Comparison of ENCODE assay signal across 14 mouse cellular contexts in genomic region chr9:57770836-57771235, GRCm38 (mm10). TPM values are rescaled to one million over a fixed set of nuclear protein-coding genes. Genes with fewer than 3 reads are reported as not detected.
DNase-seq lines count a peak whose midpoint lies in the region; ATAC-seq and TF ChIP-seq lines count a peak whose summit lies in the region.
"Had no signal": no experiment of that assay in that cellular context is flagged by ENCODE, and none has a peak within 500 bp of the region (broad histone marks: within the 10 kb centered on the region; RNA-seq: fewer than 3 reads in every experiment).

No protein-coding gene starts in this region.

- peaks cover 75% of the 10 kb centered on the region for H3K4me1 ChIP-seq in heart, embryonic 13.5 days
- H3K4me1 ChIP-seq in liver, embryonic 14.5 days (replicated peaks; ENCODE audit: control insufficient read depth in 2 of 2, insufficient read depth in 2 of 2, low read length in 1 of 2) = peaks cover 70 to 78% of the 10 kb centered on the region in 2 experiments
- peaks cover 6% of the 10 kb centered on the region; the same call in 1 of the 2 replicates for H3K4me1 ChIP-seq in stomach, embryonic 15.5 days

- no peak overlapping the region for H3K9ac ChIP-seq in heart, embryonic 13.5 days
- H3K9ac ChIP-seq in liver, embryonic 14.5 days (replicated peaks) = peak overlapping the region; percentile 82
- no peak overlapping the region for H3K9ac ChIP-seq in stomach, embryonic 15.5 days
- H3K9ac ChIP-seq: limb, embryonic 12.5 days; midbrain, embryonic 12.5 days had no signal

- intact Hi-C loops in heart, postnatal 10 days (cut with DNase I) = no loop called here
- intact Hi-C loops in left cerebral cortex, postnatal 4 days (cut with DNase I) = no loop called here
- intact Hi-C loops in left cerebral cortex, postnatal 10 days (cut with DNase I) = no loop called here

- no peaks in the 10 kb centered on the region for H3K9me3 ChIP-seq in heart, embryonic 13.5 days
- no peaks in the 10 kb centered on the region for H3K9me3 ChIP-seq in liver, embryonic 14.5 days (ENCODE audit: control insufficient read depth, low read length)
- no peaks in the 10 kb centered on the region for H3K9me3 ChIP-seq in stomach, embryonic 15.5 days
- H3K9me3 ChIP-seq: limb, embryonic 12.5 days; midbrain, embryonic 12.5 days had no signal

- ATAC-seq in heart, embryonic 13.5 days (ENCODE audit: extremely low read depth, insufficient number of reproducible peaks, low FRiP score, low TSS enrichment) = peak; percentile 65
- ATAC-seq in liver, embryonic 14.5 days (ENCODE audit: insufficient read depth) = peak; percentile 74
- peak; percentile 74 for ATAC-seq in stomach, embryonic 15.5 days (ENCODE audit: insufficient read depth, low FRiP score, low read depth)

- peak; percentile 64 for TF ChIP-seq EP300 in liver, embryonic 14.5 days (IDR thresholded peaks at IDR 0.05; ENCODE audit: low read depth)

- WGBS in heart, embryonic 13.5 days = 70% methylated on average over 2 of the region's 2 CpGs
- 44% methylated on average over 2 of the region's 2 CpGs for WGBS in liver, embryonic 14.5 days (ENCODE audit: insufficient replicate concordance)
- WGBS in stomach, embryonic 15.5 days = 82% methylated on average over 2 of the region's 2 CpGs

- no peaks in the 10 kb centered on the region for H3K27me3 ChIP-seq in heart, embryonic 13.5 days (replicated peaks)
- H3K27me3 ChIP-seq in liver, embryonic 14.5 days (ENCODE audit: control insufficient read depth, insufficient read depth, low read length) = no peaks in the 10 kb centered on the region
- no peaks in the 10 kb centered on the region for H3K27me3 ChIP-seq in stomach, embryonic 15.5 days (replicated peaks)
- H3K27me3 ChIP-seq: limb, embryonic 12.5 days; midbrain, embryonic 12.5 days had no signal

- TF ChIP-seq CTCF in liver, embryonic 14.5 days (IDR thresholded peaks at IDR 0.05; ENCODE audit: low read depth) = peak; percentile 38

- H3K36me3 ChIP-seq in heart, embryonic 13.5 days = no peaks in the 10 kb centered on the region
- no peaks in the 10 kb centered on the region for H3K36me3 ChIP-seq in liver, embryonic 14.5 days (replicated peaks; ENCODE audit: control insufficient read depth, insufficient read depth, low read depth)
- H3K36me3 ChIP-seq in stomach, embryonic 15.5 days = no peaks in the 10 kb centered on the region
- H3K36me3 ChIP-seq: limb, embryonic 12.5 days; midbrain, embryonic 12.5 days had no signal

- no peak for DNase-seq in heart, postnatal 10 days
- DNase-seq in thymus, postnatal 14 days = peak; percentile 36
- DNase-seq in thymus, adult 18-20 months = no peak
- DNase-seq in liver, embryonic 14.5 days (ENCODE audit: low read depth in 3 of 3, low spot score in 3 of 3) = peak; percentile 78 to 82 (median 81)
- DNase-seq in left cerebral cortex, postnatal 4 days = no peak
- DNase-seq in left cerebral cortex, postnatal 10 days (ENCODE audit: extremely low spot score in 1 of 2, low spot score in 2 of 2) = no peak
- DNase-seq: adrenal gland, postnatal 10 days; kidney, postnatal 14 days; lung, postnatal 14 days had no signal

- no peak overlapping the region for H3K4me3 ChIP-seq in heart, embryonic 13.5 days
- H3K4me3 ChIP-seq in liver, embryonic 14.5 days (ENCODE audit: insufficient read depth in 1 of 2, low read depth in 2 of 2, low read length in 2 of 2) = peak overlapping the region; percentile 34 to 36
- H3K4me3 ChIP-seq in stomach, embryonic 15.5 days (replicated peaks) = no peak overlapping the region
- H3K4me3 ChIP-seq: limb, embryonic 12.5 days; midbrain, embryonic 12.5 days; myocyte had no signal

- H3K27ac ChIP-seq in heart, embryonic 13.5 days (replicated peaks) = peak overlapping the region; percentile 77
- peak overlapping the region; percentile 100 for H3K27ac ChIP-seq in liver, embryonic 14.5 days
- no peak overlapping the region for H3K27ac ChIP-seq in stomach, embryonic 15.5 days
- H3K27ac ChIP-seq: limb, embryonic 12.5 days; midbrain, embryonic 12.5 days had no signal

- H3K4me2 ChIP-seq in heart, embryonic 13.5 days = peak overlapping the region; percentile 41; the same call in 1 of the 2 replicates
- peak overlapping the region; percentile 84 for H3K4me2 ChIP-seq in liver, embryonic 14.5 days (ENCODE audit: low read depth)
- no peak overlapping the region for H3K4me2 ChIP-seq in stomach, embryonic 15.5 days
- H3K4me2 ChIP-seq: limb, embryonic 12.5 days; midbrain, embryonic 12.5 days had no signal

RNA-seq across cellular contexts. Expression of gene Clk3, which starts 5.2 kb away (rescaled TPM):
- 56.1 and 57.1 TPM in 2 replicates for polyA plus RNA-seq in heart, embryonic 13.5 days (2015; fragmentation: Nextera tagmentation; extraction: Ambion mirVana)
- 10 to 100 TPM; 35.2 to 37.9 TPM for total RNA-seq in heart, postnatal 10 days (2021)
- 110 and 136 TPM in 2 replicates for polyA plus RNA-seq in liver, embryonic 14.5 days (2012; rRNA removed)
- 88.0 and 95.0 TPM in 2 replicates for polyA plus RNA-seq in liver, embryonic 14.5 days (2014; fragmentation: Nextera tagmentation; extraction: Ambion mirVana)
- 68.3 and 69.6 TPM in 2 replicates for polyA plus RNA-seq in stomach, embryonic 15.5 days (2015; fragmentation: Nextera tagmentation; extraction: Ambion mirVana)
- total RNA-seq in left cerebral cortex, postnatal 4 days (2021) = 10 to 100 TPM; 74.5 to 75.2 TPM
- 10 to 100 TPM; 69.6 to 88.0 TPM for total RNA-seq in left cerebral cortex, postnatal 10 days (2021)

Comparison
In these comparisons a context has a peak if more than half of its experiments do, and no peak if none do; other contexts are left out.
1. DNase-seq: peak in thymus, postnatal 14 days (single experiment) and liver, embryonic 14.5 days (3 of 3); none in heart, postnatal 10 days (0 of 2), thymus, adult 18-20 months (0 of 2), left cerebral cortex, postnatal 4 days (single experiment) and left cerebral cortex, postnatal 10 days (0 of 2).
2. H3K4me3 ChIP-seq: peak in liver, embryonic 14.5 days (2 of 2); none in heart, embryonic 13.5 days (single experiment) and stomach, embryonic 15.5 days (single experiment).
3. Peak in every context shown above with its lines, with median percentiles within 50 percentile points of each other: ATAC-seq.